Mouse (Mus musculus) C2C12 (cell line): ENCODE data around the gene Prdx6. TPM values are rescaled to one million over a fixed set of nuclear protein-coding genes. Genes with fewer than 3 reads are reported as not detected.
A peak's percentile ranks its signal among the peaks of the same experiment; 100 is the strongest.
"Not testable (repeated sequence)": the region's sequence is repeated elsewhere in the genome, so short reads cannot be mapped to it uniquely, and the experiment has no call there.

ENCODE experiments used
- H3K27me3 ChIP-seq: one replicate; pipeline ENCODE4 v1.6.1; 2011; ENCODE audit not compliant: control insufficient read depth, insufficient read depth, insufficient read length
- H3K36me3 ChIP-seq: one replicate; pipeline ENCODE4 v1.6.1; 2011; ENCODE audit not compliant: control insufficient read depth, insufficient read depth
- H3K4me3 ChIP-seq: one replicate; pipeline ENCODE4 v1.5.1; 2011; ENCODE audit warnings: mild to moderate bottlenecking, control low read depth; ENCODE audit not compliant: poor library complexity, insufficient read depth, severe bottlenecking
- H3K79me2 ChIP-seq: one replicate; pipeline ENCODE4 v1.6.1; 2011; ENCODE audit not compliant: control insufficient read depth, insufficient read depth
- H3K79me3 ChIP-seq: one replicate; pipeline ENCODE4 v1.6.1; 2011; ENCODE audit warnings: low read depth, control low read depth
- H3ac ChIP-seq: one replicate; pipeline ENCODE3; 2011; ENCODE audit warnings: low read depth; ENCODE audit not compliant: control insufficient read depth, insufficient read length
- CEBPB ChIP-seq: IDR thresholded peaks from one replicate; pipeline ENCODE4 v1.6.1; 2011; ENCODE audit warnings: low read depth, mild to moderate bottlenecking, control low read depth, moderate library complexity
- CTCF ChIP-seq: IDR thresholded peaks from one replicate; pipeline ENCODE4 v1.5.1; 2011; ENCODE audit not compliant: control insufficient read depth, insufficient read depth, insufficient read length
- FOSL1 ChIP-seq: IDR thresholded peaks from one replicate; pipeline ENCODE4 v1.8.0; 2011; ENCODE audit warnings: mild to moderate bottlenecking, low read length; ENCODE audit not compliant: poor library complexity, insufficient read depth, severe bottlenecking
- MAX ChIP-seq: IDR thresholded peaks from one replicate; pipeline ENCODE4 v1.6.1; 2011; ENCODE audit warnings: mild to moderate bottlenecking, control low read depth
- MYOD1 ChIP-seq: IDR thresholded peaks from one replicate; pipeline ENCODE4 v1.6.1; 2011; ENCODE audit warnings: low read depth; ENCODE audit not compliant: control insufficient read depth, insufficient read length
- MYOG ChIP-seq: IDR thresholded peaks from one replicate; pipeline ENCODE4 v1.6.1; 2011; ENCODE audit not compliant: control insufficient read depth, insufficient read length; ENCODE audit errors: extremely low read depth
- USF1 ChIP-seq: IDR thresholded peaks from one replicate; pipeline ENCODE4 v1.6.1; 2011; ENCODE audit warnings: low read depth, mild to moderate bottlenecking, control low read depth, moderate library complexity
- polyA plus RNA-seq: library from polyadenylated mRNA; unstranded; fragments of >200 nt; fragmentation: generic; extraction: Trizol; gene quantifications from one replicate; pipeline ENCODE4 v1.2.1, GENCODE M21; 2012; ENCODE audit warnings: missing spikeins

Prdx6 gene
- polyA plus RNA-seq, 1 experiment, result 300 TPM

DNA sequence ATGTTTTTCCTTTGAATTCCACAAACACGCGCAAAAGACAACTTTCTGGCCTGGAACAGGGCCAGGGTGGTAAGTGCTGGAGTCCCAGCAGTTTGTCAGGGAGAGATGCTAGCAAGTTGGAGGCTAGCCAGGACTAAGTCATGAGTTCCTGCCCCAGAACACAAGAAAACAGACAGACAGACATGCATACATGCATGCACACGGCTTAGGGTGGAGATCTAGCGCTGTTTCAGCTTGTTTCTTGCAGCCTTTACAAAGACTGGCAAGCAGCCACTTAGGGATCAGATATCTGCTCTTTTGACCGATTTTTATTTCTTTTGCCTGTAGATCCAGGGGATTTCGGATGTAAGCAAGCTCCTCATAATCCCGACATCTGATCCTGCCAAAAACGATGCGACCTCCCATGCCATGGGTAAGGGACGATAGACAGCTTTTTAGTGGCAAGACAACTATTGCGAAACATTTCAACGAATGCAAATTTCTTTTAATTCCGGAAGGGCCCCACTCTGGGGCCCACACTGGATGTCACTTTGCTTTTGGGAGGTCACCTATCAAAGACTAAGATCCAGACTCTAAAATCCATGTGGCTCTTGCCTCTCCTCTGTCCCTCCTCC lies 17.7 kb downstream of the Prdx6 start:
- no peaks in the 10 kb centered on the region for H3K79me3 ChIP-seq
- TF ChIP-seq CEBPB, result no peak
- no peak for TF ChIP-seq MYOD1
- no peak for TF ChIP-seq USF1
- no peak for TF ChIP-seq MAX
- no peak for TF ChIP-seq CTCF
- TF ChIP-seq MYOG, result no peak
- no peak for TF ChIP-seq FOSL1

DNA sequence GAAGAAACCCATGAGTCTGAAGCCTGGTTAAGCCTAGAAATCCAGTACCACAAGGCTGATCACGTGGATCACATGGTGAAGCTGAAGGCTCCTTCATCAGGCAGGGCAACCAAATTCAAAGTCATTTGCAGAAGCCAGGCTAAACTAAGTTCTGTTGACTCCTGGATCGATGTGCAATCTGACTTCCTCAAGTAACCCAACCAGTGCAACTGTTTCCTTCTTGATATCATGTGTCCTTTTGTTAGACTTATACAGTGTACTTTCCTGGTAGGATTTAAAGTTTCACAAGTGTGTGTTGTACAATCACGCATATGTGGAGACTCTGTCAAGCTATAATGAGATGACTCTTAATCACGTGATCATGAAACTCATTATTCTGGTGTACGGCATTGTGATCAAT lies 18.8 kb downstream of the Prdx6 start:
- TF ChIP-seq CEBPB, result no peak
- no peak for TF ChIP-seq FOSL1
- no peak for TF ChIP-seq MYOG
- no peak for TF ChIP-seq CTCF
- TF ChIP-seq MYOD1, result no peak
- TF ChIP-seq USF1, result no peak
- TF ChIP-seq MAX, result no peak
- Histone ChIP-seq H3K36me3 (peaks cover 4% of the 10 kb centered on the region), H3K79me3 (no peaks in the 10 kb centered on the region)

More for the DNA sequence above, 17.7 kb downstream of the Prdx6 start:
- no peaks in the 10 kb centered on the region for H3K79me2 ChIP-seq
- H3K36me3 ChIP-seq, result peaks cover 11% of the 10 kb centered on the region
- H3ac ChIP-seq, result no peak overlapping the region
- no peak overlapping the region for H3K4me3 ChIP-seq
- no peaks in the 10 kb centered on the region for H3K27me3 ChIP-seq

DNA sequence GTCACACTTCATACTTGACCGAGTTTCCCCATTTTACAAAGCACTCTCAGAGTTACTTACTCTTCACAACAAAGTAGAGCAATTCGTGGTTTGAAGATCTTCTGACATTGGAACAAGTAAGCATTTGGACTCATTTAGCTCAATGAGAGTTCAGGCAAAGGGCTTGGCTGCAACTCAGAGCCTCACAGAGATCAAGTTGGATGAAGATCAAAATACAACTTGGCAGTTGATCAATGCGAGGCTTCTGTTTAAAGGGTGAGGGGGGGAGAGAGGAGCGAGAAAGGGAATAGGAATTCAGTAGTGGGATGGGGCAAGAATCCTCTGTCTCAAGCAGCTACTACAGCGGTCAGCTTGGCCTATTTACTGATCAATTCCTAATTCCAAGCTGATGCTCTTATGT lies 26.2 kb downstream of the Prdx6 start:
- TF ChIP-seq CTCF, result no peak
- no peak for TF ChIP-seq CEBPB
- TF ChIP-seq USF1, result no peak
- TF ChIP-seq FOSL1, result no peak
- no peak for TF ChIP-seq MYOD1
- no peak for TF ChIP-seq MYOG
- no peak for TF ChIP-seq MAX
- Histone ChIP-seq H3K36me3 (no peaks in the 10 kb centered on the region), H3ac (no peak overlapping the region), H3K4me3 (no peak overlapping the region), H3K79me3 (no peaks in the 10 kb centered on the region), H3K79me2 (no peaks in the 10 kb centered on the region), H3K27me3 (no peaks in the 10 kb centered on the region)

More for the DNA sequence above, 18.8 kb downstream of the Prdx6 start:
- H3ac ChIP-seq, result no peak overlapping the region
- H3K4me3 ChIP-seq, result no peak overlapping the region
- H3K79me2 ChIP-seq, result no peaks in the 10 kb centered on the region
- no peaks in the 10 kb centered on the region for H3K27me3 ChIP-seq

DNA sequence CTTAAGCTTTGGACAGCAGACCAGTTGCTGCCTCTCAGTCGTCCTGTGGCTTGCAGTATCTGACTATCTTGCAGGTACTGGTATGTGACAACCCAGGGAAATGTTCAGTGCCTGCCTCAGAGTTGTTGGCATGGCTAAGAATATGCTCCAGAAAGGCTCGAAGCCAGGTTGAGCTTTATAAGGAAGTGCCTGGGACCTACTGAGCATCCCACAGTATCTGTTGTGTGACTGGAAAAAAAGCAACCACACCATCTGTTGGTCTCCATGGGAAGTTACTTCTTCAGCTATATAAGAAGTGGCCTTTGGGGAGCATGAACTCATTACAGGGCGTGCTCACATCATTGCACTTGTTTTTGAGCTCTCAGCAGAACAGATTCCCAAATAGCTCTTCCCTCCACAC lies 31.2 kb downstream of the Prdx6 start:
- H3ac ChIP-seq, result no peak overlapping the region
- TF ChIP-seq CTCF (no peak), USF1 (no peak), MAX (no peak), MYOD1 (no peak), MYOG (no peak), FOSL1 (no peak), CEBPB (no peak)
- no peak overlapping the region for H3K4me3 ChIP-seq
- no peaks in the 10 kb centered on the region for H3K36me3 ChIP-seq
- H3K27me3 ChIP-seq, result no peaks in the 10 kb centered on the region
- H3K79me2 ChIP-seq, result no peaks in the 10 kb centered on the region
- no peaks in the 10 kb centered on the region for H3K79me3 ChIP-seq

- Histone ChIP-seq H3K36me3 (no peaks in the 10 kb centered on the region), H3ac (no peak overlapping the region), H3K79me3 (no peaks in the 10 kb centered on the region), H3K4me3 (no peak overlapping the region), H3K27me3 (no peaks in the 10 kb centered on the region), H3K79me2 (no peaks in the 10 kb centered on the region)
- TF ChIP-seq MYOG (no peak), MYOD1 (no peak), USF1 (peak; percentile 60), CEBPB (no peak), MAX (peak; percentile 74), CTCF (peak; percentile 5)
Measured at GRCm38 (mm10) chr1:161214465-161214864, 36.6 kb downstream of the Prdx6 start.

DNA sequence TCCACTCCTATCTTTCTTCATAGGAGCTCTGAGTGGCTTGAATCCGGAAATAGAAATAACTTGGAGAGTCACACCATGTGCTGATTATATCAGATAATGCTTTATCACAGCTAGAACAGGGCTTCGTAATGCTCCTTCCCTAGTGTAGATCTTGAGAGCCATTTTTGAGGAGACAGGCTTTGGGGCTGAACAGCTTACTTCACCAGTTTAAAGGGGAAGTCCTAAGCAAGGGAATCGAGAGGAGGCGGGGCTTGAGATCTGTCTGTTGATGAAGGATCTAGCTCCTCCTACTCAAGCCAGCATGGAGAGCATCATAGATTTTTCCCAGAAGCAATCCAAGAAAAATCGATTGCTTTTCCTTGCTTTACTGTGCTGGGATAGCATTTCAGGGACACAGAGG lies 51.2 kb downstream of the Prdx6 start:
- Histone ChIP-seq H3K79me3 (no peaks in the 10 kb centered on the region), H3K4me3 (no peak overlapping the region), H3ac (no peak overlapping the region), H3K27me3 (no peaks in the 10 kb centered on the region), H3K79me2 (no peaks in the 10 kb centered on the region), H3K36me3 (no peaks in the 10 kb centered on the region)
- TF ChIP-seq MYOD1 (no peak), USF1 (no peak), CTCF (no peak), MAX (no peak), MYOG (no peak), FOSL1 (no peak), CEBPB (no peak)

GRCm38 (mm10) chr1:161196364-161196763 lies 54.7 kb downstream of the Prdx6 start:
- not testable (repeated sequence) for H3K36me3 ChIP-seq, H3ac ChIP-seq, H3K79me2 ChIP-seq, H3K27me3 ChIP-seq, H3K4me3 ChIP-seq, H3K79me3 ChIP-seq
